Mouse (Mus musculus): ENCODE measurements at regions not wholly inside any gene's neighbourhood (a gene's known extent, or its start where the extent isn't known, plus 50 kb on each side); places are given as distances from the start of the nearest gene placed in this dataset.

GRCm38 (mm10) chr12:79898198-79898930, 214.4 kb downstream of the Zfp36l1 start:
- no peaks in the 10 kb centered on the region for H3K36me3 ChIP-seq (ENCODE audit: control insufficient read depth, insufficient read depth)
- no peak overlapping the region for H3K4me3 ChIP-seq (ENCODE audit: insufficient read depth, poor library complexity, severe bottlenecking)
- H3K79me2 ChIP-seq (ENCODE audit: control insufficient read depth, insufficient read depth): no peaks in the 10 kb centered on the region
- no peak for TF ChIP-seq MYOG (IDR thresholded peaks at IDR 0.05; ENCODE audit: control insufficient read depth, extremely low read depth, insufficient read length)
- TF ChIP-seq CEBPB (IDR thresholded peaks at IDR 0.05; ENCODE audit: low read depth): no peak
- TF ChIP-seq CTCF (IDR thresholded peaks at IDR 0.05; ENCODE audit: control insufficient read depth, insufficient read depth, insufficient read length): no peak
- no peak for TF ChIP-seq MYOD1 (IDR thresholded peaks at IDR 0.05; ENCODE audit: control insufficient read depth, insufficient read length, low read depth)
- TF ChIP-seq FOSL1 (IDR thresholded peaks at IDR 0.05; ENCODE audit: insufficient read depth, low read length, poor library complexity, severe bottlenecking): no peak
- TF ChIP-seq MAX (IDR thresholded peaks at IDR 0.05): no peak
- no peak for TF ChIP-seq USF1 (IDR thresholded peaks at IDR 0.05; ENCODE audit: low read depth)
- no peaks in the 10 kb centered on the region for H3K79me3 ChIP-seq (ENCODE audit: low read depth)
- H3K27me3 ChIP-seq (ENCODE audit: control insufficient read depth, insufficient read depth, insufficient read length): no peaks in the 10 kb centered on the region
- no peak overlapping the region for H3ac ChIP-seq (ENCODE audit: control insufficient read depth, insufficient read length, low read depth)

GRCm38 (mm10) chr12:79895975-79896374, 216.8 kb downstream of the Zfp36l1 start:
- Histone ChIP-seq H3K4me3 (ENCODE audit: insufficient read depth, poor library complexity, severe bottlenecking) (no peak overlapping the region), H3K36me3 (ENCODE audit: control insufficient read depth, insufficient read depth) (no peaks in the 10 kb centered on the region), H3ac (ENCODE audit: control insufficient read depth, insufficient read length, low read depth) (no peak overlapping the region), H3K79me3 (ENCODE audit: low read depth) (no peaks in the 10 kb centered on the region), H3K27me3 (ENCODE audit: control insufficient read depth, insufficient read depth, insufficient read length) (no peaks in the 10 kb centered on the region), H3K79me2 (ENCODE audit: control insufficient read depth, insufficient read depth) (no peaks in the 10 kb centered on the region)
- TF ChIP-seq CEBPB (IDR thresholded peaks at IDR 0.05; ENCODE audit: low read depth) (no peak), USF1 (IDR thresholded peaks at IDR 0.05; ENCODE audit: low read depth) (no peak), MYOG (IDR thresholded peaks at IDR 0.05; ENCODE audit: control insufficient read depth, extremely low read depth, insufficient read length) (no peak), MYOD1 (IDR thresholded peaks at IDR 0.05; ENCODE audit: control insufficient read depth, insufficient read length, low read depth) (no peak), FOSL1 (IDR thresholded peaks at IDR 0.05; ENCODE audit: insufficient read depth, low read length, poor library complexity, severe bottlenecking) (no peak), MAX (IDR thresholded peaks at IDR 0.05) (no peak), CTCF (IDR thresholded peaks at IDR 0.05; ENCODE audit: control insufficient read depth, insufficient read depth, insufficient read length) (no peak)

GRCm38 (mm10) chr12:79895324-79895723, 217.5 kb downstream of the Zfp36l1 start:
- TF ChIP-seq CTCF (IDR thresholded peaks at IDR 0.05; ENCODE audit: control insufficient read depth, insufficient read depth, insufficient read length) (no peak), CEBPB (IDR thresholded peaks at IDR 0.05; ENCODE audit: low read depth) (no peak), USF1 (IDR thresholded peaks at IDR 0.05; ENCODE audit: low read depth) (no peak), MYOD1 (IDR thresholded peaks at IDR 0.05; ENCODE audit: control insufficient read depth, insufficient read length, low read depth) (no peak), MYOG (IDR thresholded peaks at IDR 0.05; ENCODE audit: control insufficient read depth, extremely low read depth, insufficient read length) (no peak), FOSL1 (IDR thresholded peaks at IDR 0.05; ENCODE audit: insufficient read depth, low read length, poor library complexity, severe bottlenecking) (no peak), MAX (IDR thresholded peaks at IDR 0.05) (no peak)
- Histone ChIP-seq H3K79me3 (ENCODE audit: low read depth) (no peaks in the 10 kb centered on the region), H3K27me3 (ENCODE audit: control insufficient read depth, insufficient read depth, insufficient read length) (no peaks in the 10 kb centered on the region), H3K4me3 (ENCODE audit: insufficient read depth, poor library complexity, severe bottlenecking) (no peak overlapping the region), H3K79me2 (ENCODE audit: control insufficient read depth, insufficient read depth) (no peaks in the 10 kb centered on the region), H3K36me3 (ENCODE audit: control insufficient read depth, insufficient read depth) (no peaks in the 10 kb centered on the region), H3ac (ENCODE audit: control insufficient read depth, insufficient read length, low read depth) (no peak overlapping the region)

GRCm38 (mm10) chr12:79892871-79893270, 219.9 kb downstream of the Zfp36l1 start:
- no peaks in the 10 kb centered on the region for H3K79me3 ChIP-seq (ENCODE audit: low read depth)
- H3ac ChIP-seq (ENCODE audit: control insufficient read depth, insufficient read length, low read depth): no peak overlapping the region
- H3K27me3 ChIP-seq (ENCODE audit: control insufficient read depth, insufficient read depth, insufficient read length): no peaks in the 10 kb centered on the region
- no peaks in the 10 kb centered on the region for H3K36me3 ChIP-seq (ENCODE audit: control insufficient read depth, insufficient read depth)
- H3K79me2 ChIP-seq (ENCODE audit: control insufficient read depth, insufficient read depth): no peaks in the 10 kb centered on the region
- TF ChIP-seq USF1 (IDR thresholded peaks at IDR 0.05; ENCODE audit: low read depth): no peak
- TF ChIP-seq MYOG (IDR thresholded peaks at IDR 0.05; ENCODE audit: control insufficient read depth, extremely low read depth, insufficient read length): no peak
- no peak for TF ChIP-seq FOSL1 (IDR thresholded peaks at IDR 0.05; ENCODE audit: insufficient read depth, low read length, poor library complexity, severe bottlenecking)
- TF ChIP-seq MAX (IDR thresholded peaks at IDR 0.05): no peak
- no peak for TF ChIP-seq CTCF (IDR thresholded peaks at IDR 0.05; ENCODE audit: control insufficient read depth, insufficient read depth, insufficient read length)
- TF ChIP-seq MYOD1 (IDR thresholded peaks at IDR 0.05; ENCODE audit: control insufficient read depth, insufficient read length, low read depth): no peak
- no peak for TF ChIP-seq CEBPB (IDR thresholded peaks at IDR 0.05; ENCODE audit: low read depth)
- no peak overlapping the region for H3K4me3 ChIP-seq (ENCODE audit: insufficient read depth, poor library complexity, severe bottlenecking)

GRCm38 (mm10) chr12:79891942-79892341, 220.9 kb downstream of the Zfp36l1 start:
- H3K36me3 ChIP-seq (ENCODE audit: control insufficient read depth, insufficient read depth): no peaks in the 10 kb centered on the region
- no peak overlapping the region for H3K4me3 ChIP-seq (ENCODE audit: insufficient read depth, poor library complexity, severe bottlenecking)
- H3K79me2 ChIP-seq (ENCODE audit: control insufficient read depth, insufficient read depth): no peaks in the 10 kb centered on the region
- no peaks in the 10 kb centered on the region for H3K27me3 ChIP-seq (ENCODE audit: control insufficient read depth, insufficient read depth, insufficient read length)
- TF ChIP-seq MAX (IDR thresholded peaks at IDR 0.05): no peak
- no peak for TF ChIP-seq USF1 (IDR thresholded peaks at IDR 0.05; ENCODE audit: low read depth)
- TF ChIP-seq FOSL1 (IDR thresholded peaks at IDR 0.05; ENCODE audit: insufficient read depth, low read length, poor library complexity, severe bottlenecking): no peak
- no peak for TF ChIP-seq CEBPB (IDR thresholded peaks at IDR 0.05; ENCODE audit: low read depth)
- TF ChIP-seq MYOG (IDR thresholded peaks at IDR 0.05; ENCODE audit: control insufficient read depth, extremely low read depth, insufficient read length): no peak
- no peak for TF ChIP-seq CTCF (IDR thresholded peaks at IDR 0.05; ENCODE audit: control insufficient read depth, insufficient read depth, insufficient read length)
- no peak for TF ChIP-seq MYOD1 (IDR thresholded peaks at IDR 0.05; ENCODE audit: control insufficient read depth, insufficient read length, low read depth)
- no peak overlapping the region for H3ac ChIP-seq (ENCODE audit: control insufficient read depth, insufficient read length, low read depth)
- no peaks in the 10 kb centered on the region for H3K79me3 ChIP-seq (ENCODE audit: low read depth)

Measured in C2C12 (cell line).